Mouse (Mus musculus) heart, embryonic 14.5 days (tissue): ENCODE results near the gene Btbd17. TPM values are rescaled to one million over a fixed set of nuclear protein-coding genes. Genes with fewer than 3 reads are reported as not detected.

Source experiments
- ATAC-seq: fragments of 200-750 bp; cut with Nextera tagmentation; 2 replicates; pipeline ENCODE4 v1.8.0; 2017; ENCODE audit warnings: low read depth, moderate TSS enrichment; ENCODE audit not compliant: insufficient number of reproducible peaks, insufficient read depth, low FRiP score
- H3K27ac ChIP-seq, 2 experiments: fragments of 200-500 bp in 1 of 2; fragments of 300-500 bp in 1 of 2; sonication (generic) in 1 of 2; replicated peaks in 1 of 2; 2 replicates each; pipeline ENCODE4 v1.5.1; 2012 to 2014; ENCODE audit warnings: low read depth in 2 of 2, low read length in 2 of 2, control low read depth in 1 of 2, mild to moderate bottlenecking in 1 of 2, mixed read lengths in 1 of 2; ENCODE audit not compliant: control insufficient read depth in 1 of 2, insufficient read depth in 1 of 2
- H3K27me3 ChIP-seq: fragments of 300-500 bp; sonication (generic); 2 replicates; pipeline ENCODE4 v1.6.1; 2014; ENCODE audit warnings: mild to moderate bottlenecking, low read length, control low read depth; ENCODE audit not compliant: control insufficient read depth, insufficient read depth
- H3K36me3 ChIP-seq: fragments of 300-500 bp; sonication (generic); 2 replicates; pipeline ENCODE4 v1.6.1; 2014; ENCODE audit warnings: mild to moderate bottlenecking, control low read depth, low read length, mixed read lengths; ENCODE audit not compliant: control insufficient read depth, insufficient read depth
- H3K4me1 ChIP-seq, 2 experiments: fragments of 200-500 bp in 1 of 2; fragments of 300-500 bp in 1 of 2; sonication (generic) in 1 of 2; 2 replicates each; pipeline ENCODE4 v1.6.1; 2012 to 2014; ENCODE audit warnings: low read length in 2 of 2, control low read depth in 1 of 2, mixed read lengths in 1 of 2; ENCODE audit not compliant: control insufficient read depth in 2 of 2, insufficient read depth in 2 of 2
- H3K4me2 ChIP-seq: fragments of 300-500 bp; sonication (generic); 2 replicates; pipeline ENCODE4 v1.6.1; 2014; ENCODE audit warnings: mild to moderate bottlenecking, low read length
- H3K4me3 ChIP-seq, 2 experiments: fragments of 200-500 bp in 1 of 2; fragments of 300-500 bp in 1 of 2; sonication (generic) in 1 of 2; 2 replicates each; pipeline ENCODE4 v1.5.1; 2012 to 2014; ENCODE audit warnings: low read length in 2 of 2, mild to moderate bottlenecking in 2 of 2, control low read depth in 1 of 2, low read depth in 1 of 2, moderate library complexity in 1 of 2; ENCODE audit not compliant: control insufficient read depth in 1 of 2, insufficient read depth in 1 of 2
- H3K9ac ChIP-seq: fragments of 300-500 bp; sonication (generic); 2 replicates; pipeline ENCODE4 v1.6.1; 2014; ENCODE audit warnings: mild to moderate bottlenecking, low read length
- H3K9me3 ChIP-seq: fragments of 300-500 bp; sonication (generic); 2 replicates; pipeline ENCODE4 v1.6.1; 2016; ENCODE audit warnings: low read length, control low read depth; ENCODE audit not compliant: control insufficient read depth
- WGBS: fragments of 180-500 bp; shearing (Covaris S2); extraction: QIAGEN DNeasy Blood & Tissue Kit; methylation state at CpG from one replicate; pipeline ENCODE4 v1.1.7; 2014; 5-methylcytosine and 5-hydroxymethylcytosine counted together
- polyA plus RNA-seq: library from polyadenylated mRNA; unstranded; fragments of >200 nt; fragmentation: Nextera tagmentation; extraction: Ambion mirVana; gene quantifications from 2 replicates; pipeline ENCODE4 v1.2.1, GENCODE M21; 2014

Btbd17 gene
- polyA plus RNA-seq, 1 experiment from 2014 or later, result not detected

DNA sequence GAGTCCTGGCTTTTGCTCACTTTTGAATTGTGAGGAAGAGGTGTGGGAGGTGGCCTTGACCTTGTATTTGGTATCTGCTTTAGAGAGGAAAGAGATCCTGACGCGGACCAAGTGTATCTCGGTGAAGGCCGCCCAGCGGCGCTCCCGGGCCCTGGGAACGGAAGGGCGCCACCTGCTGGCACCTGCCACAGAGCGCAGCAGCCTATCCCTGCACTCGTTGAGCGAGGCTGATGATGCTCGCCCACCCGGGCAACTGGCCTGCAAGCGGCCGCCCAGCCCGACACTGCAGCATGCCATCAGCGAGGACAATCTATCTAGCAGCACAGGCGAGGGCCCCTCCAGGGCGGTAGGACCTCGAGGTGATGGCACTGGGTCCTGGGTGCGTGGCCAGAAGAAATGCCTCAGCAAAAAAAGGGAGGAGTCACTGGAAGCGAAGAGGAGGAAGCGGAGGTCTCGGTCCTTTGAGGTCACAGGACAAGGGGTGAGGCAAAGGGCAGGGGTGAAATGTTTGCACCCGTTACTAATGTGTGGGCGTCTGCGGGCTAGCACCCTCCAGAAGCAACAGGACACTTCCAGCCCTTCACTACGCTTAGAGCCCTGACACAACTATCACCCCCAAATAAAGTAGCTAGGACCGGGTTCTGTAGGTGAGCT, 6.6 kb downstream of the Btbd17 start:
- Histone ChIP-seq H3K36me3 (no peaks in the 10 kb centered on the region), H3K4me1 (peaks cover 5 to 12% of the 10 kb centered on the region in 2 experiments; a peak in 3 of 4 replicates), H3K4me3 (no peak overlapping the region), H3K27me3 (peaks cover 99% of the 10 kb centered on the region), H3K4me2 (peak overlapping the region; percentile 45), H3K9ac (no peak overlapping the region), H3K9me3 (no peaks in the 10 kb centered on the region), H3K27ac (no peak overlapping the region)
- no peak; the same call in 1 of the 2 replicates for ATAC-seq
- WGBS, result 13% methylated on average over 30 of the region's 30 CpGs

- Histone ChIP-seq H3K4me2 (no peak overlapping the region), H3K36me3 (no peaks in the 10 kb centered on the region), H3K27me3 (peaks cover 97% of the 10 kb centered on the region), H3K4me3 (no peak overlapping the region), H3K9me3 (no peaks in the 10 kb centered on the region), H3K4me1 (peaks cover 5 to 12% of the 10 kb centered on the region in 2 experiments; a peak in 3 of 4 replicates), H3K9ac (no peak overlapping the region), H3K27ac (no peak overlapping the region)
- 70% methylated on average over 3 of the region's 3 CpGs for WGBS
- no peak for ATAC-seq
These were observed 8.1 kb downstream of the Btbd17 start for GRCm38 (mm10) chr11:114787611-114788010.

DNA sequence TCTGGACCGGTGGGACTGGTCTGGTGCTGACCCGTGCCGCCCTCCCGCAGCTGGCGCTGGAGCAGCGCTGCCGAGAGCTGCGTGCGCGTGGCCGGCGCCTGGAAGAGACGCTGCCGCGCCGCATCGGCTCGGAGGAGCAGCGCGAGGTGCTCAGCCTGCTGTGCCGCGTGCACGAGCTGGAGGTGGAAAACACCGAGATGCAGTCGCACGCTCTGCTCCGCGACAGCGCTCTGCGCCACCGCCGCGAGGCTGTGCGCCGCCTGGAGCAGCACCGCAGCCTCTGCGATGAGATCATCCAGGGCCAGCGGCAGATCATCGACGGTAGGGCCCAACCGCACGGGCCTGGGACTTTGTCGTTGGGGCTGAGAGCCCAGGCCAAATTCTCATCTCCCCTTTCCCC, 9.4 kb downstream of the Btbd17 start:
- ATAC-seq, result no peak
- peak overlapping the region; percentile 16 to 31 for H3K4me3 ChIP-seq
- no peak overlapping the region for H3K27ac ChIP-seq
- H3K9ac ChIP-seq, result 0 out of 2 replicates have a peak overlapping the region, but pooled peaks have one; percentile 41
- H3K4me1 ChIP-seq, result peaks cover 2 to 7% of the 10 kb centered on the region in 2 experiments; a peak in 3 of 4 replicates
- WGBS, result 1% methylated on average over 43 of the region's 43 CpGs
- no peaks in the 10 kb centered on the region for H3K36me3 ChIP-seq
- H3K9me3 ChIP-seq, result no peaks in the 10 kb centered on the region
- H3K27me3 ChIP-seq, result peaks cover 95% of the 10 kb centered on the region
- peak overlapping the region; percentile 65 for H3K4me2 ChIP-seq

DNA sequence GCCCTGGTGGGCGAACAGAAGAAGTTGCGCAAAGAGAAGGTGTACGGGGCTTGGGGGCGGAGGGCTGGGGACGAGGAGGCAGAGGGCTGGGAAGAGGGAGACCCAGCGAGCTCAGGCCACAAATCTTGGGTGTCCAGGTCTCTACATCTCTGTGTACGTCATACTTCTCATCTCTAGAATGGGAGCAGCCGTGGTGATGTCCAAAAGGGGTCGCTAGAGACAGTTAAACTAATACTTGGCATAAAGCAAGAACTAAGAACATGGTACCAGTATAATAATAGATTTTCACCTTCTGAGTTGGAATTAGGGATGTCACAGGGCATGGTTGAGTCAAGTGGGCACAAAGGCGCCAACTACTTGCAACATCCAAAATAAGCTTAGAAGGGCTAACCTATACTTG, 9.9 kb downstream of the Btbd17 start:
- Histone ChIP-seq H3K9me3 (no peaks in the 10 kb centered on the region), H3K4me3 (peak overlapping the region; percentile 16 to 31; a peak in 3 of 4 replicates), H3K27me3 (peaks cover 95% of the 10 kb centered on the region), H3K27ac (no peak overlapping the region), H3K9ac (0 out of 2 replicates have a peak overlapping the region, but pooled peaks have one; percentile 41), H3K4me1 (peaks cover 2 to 6% of the 10 kb centered on the region in 2 experiments; a peak in 3 of 4 replicates), H3K4me2 (peak overlapping the region; percentile 65), H3K36me3 (no peaks in the 10 kb centered on the region)
- WGBS, result 45% methylated on average over 10 of the region's 10 CpGs
- ATAC-seq, result no peak

DNA sequence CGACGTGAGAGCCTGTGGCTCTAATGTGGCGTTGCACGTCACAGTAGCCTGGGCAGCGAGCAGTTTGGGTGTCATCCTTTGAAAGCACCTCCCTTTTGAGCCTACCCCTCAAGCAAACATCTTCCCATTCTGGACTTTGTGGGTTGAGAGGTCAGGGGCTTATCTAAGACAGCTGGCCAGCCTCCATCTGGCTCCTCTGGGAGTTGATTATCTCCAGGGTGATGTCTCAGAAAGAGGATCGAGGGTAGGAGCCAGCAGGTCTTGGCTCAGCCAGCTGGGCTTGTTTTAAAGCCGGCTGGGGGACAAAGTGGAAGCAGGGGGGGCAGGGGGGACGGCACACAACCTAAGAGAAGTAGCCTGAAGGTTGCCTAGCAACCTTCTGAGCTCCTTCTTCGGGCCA, 15.7 kb downstream of the Btbd17 start:
- Histone ChIP-seq H3K4me1 (peaks cover 5 to 11% of the 10 kb centered on the region in 2 experiments; a peak in 2 of 4 replicates), H3K36me3 (no peaks in the 10 kb centered on the region), H3K9me3 (no peaks in the 10 kb centered on the region), H3K27ac (no peak overlapping the region), H3K27me3 (peaks cover 63% of the 10 kb centered on the region), H3K4me3 (no peak overlapping the region), H3K4me2 (no peak overlapping the region), H3K9ac (no peak overlapping the region)
- ATAC-seq, result no peak
- 26% methylated on average over 9 of the region's 9 CpGs for WGBS

- Histone ChIP-seq H3K4me2 (no peak overlapping the region), H3K9ac (no peak overlapping the region), H3K9me3 (no peaks in the 10 kb centered on the region), H3K4me3 (no peak overlapping the region), H3K4me1 (no peaks in the 10 kb centered on the region), H3K36me3 (no peaks in the 10 kb centered on the region), H3K27ac (no peak overlapping the region), H3K27me3 (peaks cover 11% of the 10 kb centered on the region)
- ATAC-seq, result no peak
- WGBS, result 74% methylated on average over 2 of the region's 2 CpGs
These were observed 23.8 kb downstream of the Btbd17 start for GRCm38 (mm10) chr11:114771896-114772295.

DNA sequence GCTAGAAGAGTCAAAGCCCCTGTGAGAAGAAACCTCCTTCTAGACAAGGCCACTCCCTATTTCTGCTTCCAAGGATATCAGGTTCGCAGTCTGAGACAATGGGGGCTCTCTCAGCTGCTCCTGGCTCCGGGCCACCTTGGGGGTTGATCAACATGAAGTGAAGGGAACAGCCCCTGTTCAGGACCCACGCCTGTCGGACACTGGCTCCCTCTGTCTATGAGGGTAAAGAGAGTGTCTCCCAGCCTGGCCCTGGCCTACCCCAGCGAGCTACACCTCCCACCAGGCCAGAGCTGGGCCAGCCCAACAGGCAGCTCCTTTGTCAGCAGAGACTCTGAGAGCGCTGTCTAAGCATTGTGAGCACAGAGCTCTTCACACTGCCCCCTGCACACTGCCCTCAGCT, 25.8 kb downstream of the Btbd17 start:
- H3K9me3 ChIP-seq, result no peaks in the 10 kb centered on the region
- no peak for ATAC-seq
- H3K4me3 ChIP-seq, result no peak overlapping the region
- no peak overlapping the region for H3K27ac ChIP-seq
- H3K4me1 ChIP-seq, result peaks cover 4% of the 10 kb centered on the region in 2 experiments; a peak in 1 of 4 replicates
- WGBS, result 42% methylated on average over 6 of the region's 6 CpGs
- peaks cover 20% of the 10 kb centered on the region for H3K27me3 ChIP-seq
- no peaks in the 10 kb centered on the region for H3K36me3 ChIP-seq
- no peak overlapping the region for H3K4me2 ChIP-seq
- H3K9ac ChIP-seq, result no peak overlapping the region
